Mouse (Mus musculus): Measurements from ENCODE around the gene Scd2. TPM values are rescaled to one million over a fixed set of nuclear protein-coding genes. Genes with fewer than 3 reads are reported as not detected.
"Not testable (repeated sequence)": the region's sequence is repeated elsewhere in the genome, so short reads cannot be mapped to it uniquely, and the experiment has no call there.

Scd2 gene
- polyA plus RNA-seq, 1 experiment: 329 TPM

- Histone ChIP-seq H3K9me3 (replicated peaks; ENCODE audit: control insufficient read depth, insufficient read depth, low read length, poor library complexity, severe bottlenecking) (peaks cover 13% of the 10 kb centered on the region), H3K27ac (ENCODE audit: insufficient read depth, low read length) (no peak overlapping the region), H3K4me1 (ENCODE audit: control insufficient read depth, insufficient read depth, low read length) (no peaks in the 10 kb centered on the region), H3K36me3 (ENCODE audit: control insufficient read depth, insufficient read depth, low read length, poor library complexity, severe bottlenecking) (no peaks in the 10 kb centered on the region), H3K27me3 (ENCODE audit: control insufficient read depth, insufficient read depth, low read length, poor library complexity, severe bottlenecking) (no peaks in the 10 kb centered on the region), H3K9ac (ENCODE audit: low read depth, poor library complexity, severe bottlenecking) (no peak overlapping the region), H3K4me3 (ENCODE audit: low read depth, low read length) (no peak overlapping the region)
- TF ChIP-seq EP300 (IDR thresholded peaks at IDR 0.05; ENCODE audit: insufficient read depth, low read depth, low read length) (no peak), POLR2A (IDR thresholded peaks at IDR 0.05; ENCODE audit: insufficient read depth, low read length) (no peak), CTCF (IDR thresholded peaks at IDR 0.05; ENCODE audit: low read depth, low read length) (no peak)
Observed at GRCm38 (mm10) chr19:44329566-44329965, 36.1 kb downstream of the Scd2 start.

GRCm38 (mm10) chr19:44331128-44331527 lies 37.7 kb downstream of the Scd2 start:
- H3K9ac ChIP-seq (ENCODE audit: low read depth, poor library complexity, severe bottlenecking); H3K4me3 ChIP-seq (ENCODE audit: low read depth, low read length); H3K36me3 ChIP-seq (ENCODE audit: control insufficient read depth, insufficient read depth, low read length, poor library complexity, severe bottlenecking); H3K27me3 ChIP-seq (ENCODE audit: control insufficient read depth, insufficient read depth, low read length, poor library complexity, severe bottlenecking); H3K9me3 ChIP-seq (replicated peaks; ENCODE audit: control insufficient read depth, insufficient read depth, low read length, poor library complexity, severe bottlenecking); H3K27ac ChIP-seq (ENCODE audit: insufficient read depth, low read length); H3K4me1 ChIP-seq (ENCODE audit: control insufficient read depth, insufficient read depth, low read length): not testable (repeated sequence)

DNA sequence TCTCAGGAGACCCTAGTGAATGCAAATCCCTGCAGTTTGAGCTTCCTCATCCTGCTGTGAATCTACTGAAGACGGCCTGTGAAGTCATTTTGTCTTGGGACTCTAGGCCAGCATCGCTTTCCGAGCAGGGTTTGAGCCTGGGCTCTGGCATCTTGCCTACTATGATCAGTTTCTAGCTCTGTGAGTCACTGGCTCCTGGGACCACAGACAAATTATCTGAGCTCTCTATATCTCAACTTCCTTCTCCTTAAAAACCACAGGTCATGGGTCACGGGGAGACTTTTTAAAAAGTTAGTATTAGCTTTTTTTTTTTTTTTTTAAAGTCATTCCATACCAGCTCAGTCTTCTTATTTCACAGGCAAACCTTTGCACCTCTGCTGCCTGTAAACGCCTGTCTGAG lies 38.4 kb downstream of the Scd2 start:
- Histone ChIP-seq H3K4me1 (ENCODE audit: control insufficient read depth, insufficient read depth, low read length) (no peaks in the 10 kb centered on the region), H3K9me3 (replicated peaks; ENCODE audit: control insufficient read depth, insufficient read depth, low read length, poor library complexity, severe bottlenecking) (peaks cover 8% of the 10 kb centered on the region), H3K36me3 (ENCODE audit: control insufficient read depth, insufficient read depth, low read length, poor library complexity, severe bottlenecking) (no peaks in the 10 kb centered on the region), H3K27ac (ENCODE audit: insufficient read depth, low read length) (no peak overlapping the region), H3K27me3 (ENCODE audit: control insufficient read depth, insufficient read depth, low read length, poor library complexity, severe bottlenecking) (no peaks in the 10 kb centered on the region), H3K4me3 (ENCODE audit: low read depth, low read length) (no peak overlapping the region), H3K9ac (ENCODE audit: low read depth, poor library complexity, severe bottlenecking) (no peak overlapping the region)
- no peak for TF ChIP-seq POLR2A (IDR thresholded peaks at IDR 0.05; ENCODE audit: insufficient read depth, low read length)
- TF ChIP-seq CTCF (IDR thresholded peaks at IDR 0.05; ENCODE audit: low read depth, low read length): no peak
- no peak for TF ChIP-seq EP300 (IDR thresholded peaks at IDR 0.05; ENCODE audit: insufficient read depth, low read depth, low read length)

GRCm38 (mm10) chr19:44332326-44332725 lies 38.9 kb downstream of the Scd2 start:
- H3K27me3 ChIP-seq (ENCODE audit: control insufficient read depth, insufficient read depth, low read length, poor library complexity, severe bottlenecking): no peaks in the 10 kb centered on the region
- H3K4me1 ChIP-seq (ENCODE audit: control insufficient read depth, insufficient read depth, low read length): no peaks in the 10 kb centered on the region
- TF ChIP-seq CTCF (IDR thresholded peaks at IDR 0.05; ENCODE audit: low read depth, low read length): no peak
- no peak for TF ChIP-seq POLR2A (IDR thresholded peaks at IDR 0.05; ENCODE audit: insufficient read depth, low read length)
- no peak for TF ChIP-seq EP300 (IDR thresholded peaks at IDR 0.05; ENCODE audit: insufficient read depth, low read depth, low read length)

DNA sequence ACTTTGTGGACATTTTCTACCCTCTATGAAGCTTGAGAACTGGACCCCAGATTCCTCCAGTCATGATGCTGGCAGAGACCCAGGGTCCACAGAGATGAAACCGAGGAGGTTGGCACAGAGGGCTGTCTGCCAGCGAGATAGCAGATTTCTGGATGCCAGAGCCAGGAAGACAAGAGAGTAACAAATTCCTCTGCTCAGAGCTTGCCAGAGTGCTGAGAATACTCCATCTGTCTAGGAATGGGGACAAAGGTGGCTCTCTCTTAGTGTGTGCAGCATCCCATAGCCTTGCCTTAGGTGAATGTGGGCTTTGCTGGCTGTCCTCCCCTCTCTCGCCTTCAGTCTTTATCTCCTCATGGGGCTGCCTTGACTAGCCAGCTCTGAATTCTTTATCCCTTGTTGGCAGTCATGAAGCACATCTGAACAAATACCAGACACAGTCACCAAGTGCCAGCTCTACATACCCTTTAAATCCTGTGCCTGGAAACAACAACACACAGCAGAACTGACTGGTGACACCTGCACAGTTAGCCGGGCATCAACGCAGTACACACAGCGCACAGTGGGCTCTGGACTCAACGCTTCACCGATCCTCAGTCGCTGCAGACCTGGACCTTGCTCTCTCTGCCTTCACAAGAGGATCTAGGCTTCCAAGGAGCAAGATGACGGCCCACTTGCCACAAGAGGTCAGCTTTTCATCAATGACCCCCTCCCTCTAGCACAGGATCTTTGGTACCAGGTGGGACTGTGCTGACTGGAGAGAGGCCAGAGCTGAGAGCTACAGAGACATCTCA lies 39.6 kb downstream of the Scd2 start, which contains the start of gene Scd4:
Scd4 (plus strand) TSS at position 260 of the 791 bp plus-strand sequence.
- Histone ChIP-seq H3K9ac (ENCODE audit: low read depth, poor library complexity, severe bottlenecking) (no peak within 1 kb of the TSS), H3K4me3 (ENCODE audit: low read depth, low read length) (no peak within 1 kb of the TSS), H3K27ac (ENCODE audit: insufficient read depth, low read length) (no peak within 1 kb of the TSS), H3K36me3 (ENCODE audit: control insufficient read depth, insufficient read depth, low read length, poor library complexity, severe bottlenecking) (no peaks in the 10 kb centered on the region), H3K27me3 (ENCODE audit: control insufficient read depth, insufficient read depth, low read length, poor library complexity, severe bottlenecking) (no peaks in the 10 kb centered on the region), H3K4me1 (ENCODE audit: control insufficient read depth, insufficient read depth, low read length) (no peaks in the 10 kb centered on the region), H3K9me3 (replicated peaks; ENCODE audit: control insufficient read depth, insufficient read depth, low read length, poor library complexity, severe bottlenecking) (no peaks in the 10 kb centered on the region)
- TF ChIP-seq CTCF (IDR thresholded peaks at IDR 0.05; ENCODE audit: low read depth, low read length) (no peak), EP300 (IDR thresholded peaks at IDR 0.05; ENCODE audit: insufficient read depth, low read depth, low read length) (no peak), POLR2A (IDR thresholded peaks at IDR 0.05; ENCODE audit: insufficient read depth, low read length) (no peak)

More at GRCm38 (mm10) chr19:44332326-44332725, 38.9 kb downstream of the Scd2 start:
- Histone ChIP-seq H3K36me3 (ENCODE audit: control insufficient read depth, insufficient read depth, low read length, poor library complexity, severe bottlenecking) (no peaks in the 10 kb centered on the region), H3K9ac (ENCODE audit: low read depth, poor library complexity, severe bottlenecking) (no peak overlapping the region), H3K9me3 (replicated peaks; ENCODE audit: control insufficient read depth, insufficient read depth, low read length, poor library complexity, severe bottlenecking) (peaks cover 5% of the 10 kb centered on the region; the same call in 1 of the 2 replicates), H3K27ac (ENCODE audit: insufficient read depth, low read length) (no peak overlapping the region), H3K4me3 (ENCODE audit: low read depth, low read length) (no peak overlapping the region)

- Histone ChIP-seq H3K27me3 (ENCODE audit: control insufficient read depth, insufficient read depth, low read length, poor library complexity, severe bottlenecking) (no peaks in the 10 kb centered on the region), H3K36me3 (ENCODE audit: control insufficient read depth, insufficient read depth, low read length, poor library complexity, severe bottlenecking) (no peaks in the 10 kb centered on the region), H3K4me3 (ENCODE audit: low read depth, low read length) (no peak overlapping the region), H3K4me1 (ENCODE audit: control insufficient read depth, insufficient read depth, low read length) (no peaks in the 10 kb centered on the region), H3K9me3 (replicated peaks; ENCODE audit: control insufficient read depth, insufficient read depth, low read length, poor library complexity, severe bottlenecking) (no peaks in the 10 kb centered on the region), H3K27ac (ENCODE audit: insufficient read depth, low read length) (no peak overlapping the region), H3K9ac (ENCODE audit: low read depth, poor library complexity, severe bottlenecking) (no peak overlapping the region)
- TF ChIP-seq EP300 (IDR thresholded peaks at IDR 0.05; ENCODE audit: insufficient read depth, low read depth, low read length) (no peak), POLR2A (IDR thresholded peaks at IDR 0.05; ENCODE audit: insufficient read depth, low read length) (no peak), CTCF (IDR thresholded peaks at IDR 0.05; ENCODE audit: low read depth, low read length) (no peak)
Observed at GRCm38 (mm10) chr19:44333991-44334390, 40.5 kb downstream of the Scd2 start.
